Mouse (Mus musculus) kidney, embryonic 16.5 days (tissue): ENCODE measurements around the gene Mpped2. TPM values are rescaled to one million over a fixed set of nuclear protein-coding genes. Genes with fewer than 3 reads are reported as not detected.

Source experiments
- ATAC-seq: fragments of 200-750 bp; cut with Nextera tagmentation; 2 replicates; pipeline ENCODE4 v1.8.0; 2017; ENCODE audit warnings: moderate TSS enrichment; ENCODE audit not compliant: low FRiP score, low TSS enrichment
- H3K27ac ChIP-seq: fragments of 300-500 bp; sonication (generic); 2 replicates; pipeline ENCODE4 v1.5.1; 2014; ENCODE audit warnings: low read length
- H3K27me3 ChIP-seq: fragments of 300-500 bp; sonication (generic); 2 replicates; pipeline ENCODE4 v1.6.1; 2014; ENCODE audit warnings: low read length, control low read depth, mixed read lengths; ENCODE audit not compliant: insufficient read depth
- H3K36me3 ChIP-seq: fragments of 300-500 bp; sonication (generic); 2 replicates; pipeline ENCODE4 v1.6.1; 2014; ENCODE audit warnings: low read length, control low read depth, mixed read lengths; ENCODE audit not compliant: insufficient read depth
- H3K4me1 ChIP-seq: fragments of 300-500 bp; sonication (generic); 2 replicates; pipeline ENCODE4 v1.6.1; 2014; ENCODE audit warnings: low read length, control low read depth, mixed read lengths; ENCODE audit not compliant: insufficient read depth
- H3K4me2 ChIP-seq: fragments of 300-500 bp; sonication (generic); replicated peaks from 2 replicates; pipeline ENCODE4 v1.6.1; 2014; ENCODE audit warnings: low read depth, low read length
- H3K4me3 ChIP-seq: fragments of 300-500 bp; sonication (generic); 2 replicates; pipeline ENCODE4 v1.5.1; 2014; ENCODE audit warnings: mild to moderate bottlenecking, low read length
- H3K9ac ChIP-seq: fragments of 300-500 bp; sonication (generic); replicated peaks from 2 replicates; pipeline ENCODE4 v1.6.1; 2014; ENCODE audit warnings: low read length
- H3K9me3 ChIP-seq: fragments of 300-500 bp; sonication (generic); 2 replicates; pipeline ENCODE4 v1.6.1; 2016; ENCODE audit warnings: low read length, control low read depth
- whole genome bisulfite sequencing: fragments of 180-500 bp; shearing (Covaris S2); extraction: QIAGEN DNeasy Blood & Tissue Kit; methylation state at CpG from one replicate; pipeline ENCODE4 v1.1.7; 2014; 5-methylcytosine and 5-hydroxymethylcytosine counted together
- polyA plus RNA-seq: library from polyadenylated mRNA; unstranded; fragments of >200 nt; fragmentation: Nextera tagmentation; extraction: Ambion mirVana; gene quantifications from 2 replicates; pipeline ENCODE4 v1.2.1, GENCODE M21; 2015

Gene Mpped2
- polyA plus RNA-seq, 1 experiment from 2014 or later, result 28.6 TPM

GRCm38 (mm10) chr2:106754696-106755095 is 61.6 kb downstream of the Mpped2 start:
- Histone ChIP-seq H3K9me3 (no peaks in the 10 kb centered on the region), H3K4me3 (no peak overlapping the region), H3K4me2 (no peak overlapping the region), H3K27me3 (no peaks in the 10 kb centered on the region), H3K9ac (no peak overlapping the region), H3K4me1 (peaks cover 49% of the 10 kb centered on the region), H3K36me3 (no peaks in the 10 kb centered on the region), H3K27ac (no peak overlapping the region)
- 48% methylated on average over 5 of the region's 5 CpGs for WGBS
- no peak for ATAC-seq

DNA sequence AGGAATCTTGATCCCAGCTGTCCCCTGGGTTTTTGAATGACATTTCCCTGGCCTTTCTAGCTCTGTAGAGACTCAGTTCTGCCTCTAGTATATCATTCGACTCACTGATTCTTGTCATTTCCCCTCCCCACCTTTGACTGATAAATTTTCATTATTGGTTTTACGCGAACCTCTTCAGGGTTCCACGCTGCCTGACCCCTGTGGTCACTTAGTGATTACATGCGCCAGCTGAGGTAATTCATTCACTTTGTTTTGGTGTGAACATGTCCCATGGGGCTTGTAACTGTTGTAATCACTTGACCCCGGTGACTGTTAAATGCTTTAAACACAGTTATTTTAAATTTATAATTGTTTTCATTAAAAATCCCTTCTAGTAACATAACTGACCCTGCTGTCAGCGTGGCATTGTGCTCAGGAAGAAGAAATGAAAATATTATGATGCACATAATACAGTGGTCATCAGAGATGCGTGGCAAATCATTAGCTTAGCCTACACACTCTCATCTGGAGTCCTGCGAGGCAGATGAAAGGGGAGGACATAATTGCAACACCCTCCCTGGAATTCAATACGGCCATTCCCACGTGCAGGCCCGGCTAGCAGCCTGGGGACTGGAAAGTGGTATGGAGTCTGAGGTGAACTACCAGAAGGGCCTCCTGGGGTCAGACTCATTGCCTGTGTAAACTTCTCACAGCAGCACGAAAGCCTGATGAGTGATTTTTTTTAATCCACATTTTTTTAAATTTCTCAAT is 63.5 kb downstream of the Mpped2 start:
- WGBS, result 18% methylated on average over 13 of the region's 13 CpGs
- Histone ChIP-seq H3K27ac (no peak overlapping the region), H3K9me3 (no peaks in the 10 kb centered on the region), H3K4me1 (peaks cover 40% of the 10 kb centered on the region), H3K4me2 (no peak overlapping the region), H3K27me3 (no peaks in the 10 kb centered on the region), H3K4me3 (no peak overlapping the region), H3K36me3 (no peaks in the 10 kb centered on the region), H3K9ac (no peak overlapping the region)
- peak; percentile 84 for ATAC-seq

DNA sequence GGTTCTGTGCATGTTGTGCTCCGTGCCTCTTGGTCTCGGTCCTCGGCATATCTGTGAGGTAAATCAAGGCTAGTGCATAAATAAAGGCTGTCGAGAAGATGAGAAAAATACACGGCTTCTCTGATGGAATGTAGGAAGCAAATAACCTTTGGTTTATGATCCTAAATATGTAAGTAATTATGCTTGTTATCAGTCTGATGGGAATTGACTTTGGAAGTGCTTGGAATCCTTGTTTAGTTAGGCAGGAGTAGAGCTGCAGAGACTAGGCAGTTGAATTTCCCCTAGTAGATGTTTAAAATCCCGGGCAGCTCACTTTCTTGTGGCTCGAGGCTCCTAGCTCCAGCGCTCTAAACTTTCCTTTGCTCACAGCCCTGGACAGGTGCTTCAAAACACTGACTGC is 69.9 kb downstream of the Mpped2 start:
- Histone ChIP-seq H3K4me2 (no peak overlapping the region), H3K4me1 (no peaks in the 10 kb centered on the region), H3K9ac (no peak overlapping the region), H3K27me3 (no peaks in the 10 kb centered on the region), H3K27ac (no peak overlapping the region), H3K9me3 (no peaks in the 10 kb centered on the region), H3K4me3 (no peak overlapping the region), H3K36me3 (no peaks in the 10 kb centered on the region)
- no peak for ATAC-seq
- 66% methylated on average over 8 of the region's 8 CpGs for WGBS

DNA sequence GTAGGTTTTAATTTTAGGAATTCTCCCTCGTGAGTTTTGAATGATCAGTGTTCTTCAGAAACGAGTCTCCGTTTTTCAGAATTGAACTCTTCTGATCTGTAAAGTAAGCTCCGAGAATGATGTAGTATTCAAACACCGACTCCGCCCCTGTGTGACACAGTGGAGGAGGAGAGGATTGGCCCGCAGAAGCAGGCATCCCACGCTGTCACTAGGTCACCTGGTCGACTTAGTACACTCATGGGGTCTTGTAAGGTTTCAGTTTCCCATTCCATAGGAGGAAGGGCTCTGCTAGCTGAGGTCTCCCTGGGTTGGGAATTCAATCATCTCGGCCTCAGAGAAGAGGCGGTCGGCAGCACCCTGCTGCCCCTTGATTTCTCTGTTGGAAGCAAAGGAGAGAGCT is 76.2 kb downstream of the Mpped2 start:
- WGBS, result 59% methylated on average over 12 of the region's 12 CpGs

GRCm38 (mm10) chr2:106772643-106773042 is 79.6 kb downstream of the Mpped2 start:
- WGBS, result 71% methylated on average over 5 of the region's 5 CpGs
- peaks cover 24% of the 10 kb centered on the region for H3K4me1 ChIP-seq
- no peaks in the 10 kb centered on the region for H3K36me3 ChIP-seq
- H3K9me3 ChIP-seq, result no peaks in the 10 kb centered on the region
- H3K27ac ChIP-seq, result no peak overlapping the region
- no peak for ATAC-seq
- no peak overlapping the region for H3K4me3 ChIP-seq
- no peaks in the 10 kb centered on the region for H3K27me3 ChIP-seq
- no peak overlapping the region for H3K4me2 ChIP-seq
- H3K9ac ChIP-seq, result no peak overlapping the region

More for the DNA sequence above, 76.2 kb downstream of the Mpped2 start:
- Histone ChIP-seq H3K36me3 (no peaks in the 10 kb centered on the region), H3K4me2 (no peak overlapping the region), H3K9me3 (no peaks in the 10 kb centered on the region), H3K4me3 (no peak overlapping the region), H3K27ac (no peak overlapping the region), H3K27me3 (no peaks in the 10 kb centered on the region), H3K4me1 (peaks cover 4% of the 10 kb centered on the region), H3K9ac (no peak overlapping the region)
- ATAC-seq, result peak; percentile 61; the same call in 1 of the 2 replicates

DNA sequence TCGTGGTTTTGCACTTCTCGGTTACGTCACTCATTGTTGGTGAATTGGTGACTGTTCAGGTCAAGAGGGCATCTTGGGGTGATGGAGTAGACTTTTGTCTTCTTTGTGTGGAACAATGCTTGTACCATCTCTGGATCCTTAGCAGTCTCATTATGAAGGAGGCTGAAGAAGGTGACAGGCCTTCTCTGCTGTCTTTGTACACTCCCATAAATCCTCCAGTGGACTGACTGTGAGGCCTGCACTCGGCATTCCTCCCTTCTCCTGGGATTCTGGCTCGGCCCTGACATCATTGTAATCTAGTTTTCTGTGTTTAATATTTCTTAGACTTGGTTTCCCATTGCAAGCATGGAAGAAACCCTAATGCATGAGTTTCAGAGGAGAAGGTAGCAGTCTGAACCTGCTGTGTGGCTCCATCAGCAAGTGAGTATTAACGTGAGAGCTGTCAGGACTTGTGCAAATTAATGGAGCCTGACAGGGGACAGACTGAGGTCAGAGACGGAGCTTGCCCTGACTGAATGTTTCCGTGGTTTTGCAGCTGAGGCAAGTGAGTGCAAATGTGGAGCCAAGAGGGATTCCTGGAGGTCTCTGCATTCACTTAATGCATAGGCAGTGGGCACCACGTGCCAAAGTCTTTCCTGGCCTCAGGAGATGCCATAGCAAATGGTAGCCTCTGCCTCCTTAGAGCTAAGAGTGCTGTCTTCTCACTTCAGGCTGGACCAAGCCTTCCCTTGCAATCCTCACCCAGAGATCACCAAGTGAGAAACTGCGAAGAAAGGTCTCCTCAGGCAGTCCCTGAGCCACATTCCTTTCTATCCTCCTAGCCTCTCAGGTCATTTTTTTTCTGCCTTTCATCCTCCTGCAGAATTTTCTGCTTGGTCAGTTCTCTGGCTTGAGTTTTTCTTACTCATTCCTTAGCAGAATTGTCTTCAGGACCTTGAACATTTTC is 81.5 kb downstream of the Mpped2 start:
- 28% methylated on average over 10 of the region's 10 CpGs for WGBS
- H3K27ac ChIP-seq, result peak overlapping the region; percentile 81

DNA sequence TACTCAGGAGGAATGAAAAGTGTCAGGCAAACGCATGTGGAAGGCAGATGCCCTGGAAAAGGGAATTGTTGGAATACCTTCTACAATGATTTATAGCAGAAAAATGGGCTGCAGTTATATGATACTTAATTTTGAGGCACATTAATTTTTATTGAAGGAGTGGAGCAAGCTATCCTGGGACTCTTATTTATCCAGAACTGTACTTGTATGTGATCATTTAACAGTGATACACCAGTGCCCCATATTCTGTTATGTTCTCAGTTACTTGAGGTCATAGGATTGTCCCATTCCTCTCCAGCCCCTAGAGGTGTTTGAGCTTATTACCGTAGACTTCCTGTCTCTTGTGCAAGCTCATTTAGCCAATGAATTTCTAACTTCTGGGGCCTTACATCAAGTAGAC is 82.9 kb downstream of the Mpped2 start:
- ATAC-seq, result no peak
- Histone ChIP-seq H3K9ac (no peak overlapping the region), H3K4me2 (no peak overlapping the region), H3K27ac (no peak overlapping the region), H3K36me3 (no peaks in the 10 kb centered on the region), H3K4me3 (no peak overlapping the region), H3K9me3 (no peaks in the 10 kb centered on the region), H3K4me1 (peaks cover 24% of the 10 kb centered on the region), H3K27me3 (no peaks in the 10 kb centered on the region; the same call in 1 of the 2 replicates)
- 51% methylated on average over 2 of the region's 2 CpGs for WGBS

More for the DNA sequence above, 81.5 kb downstream of the Mpped2 start:
- Histone ChIP-seq H3K4me3 (no peak overlapping the region), H3K27me3 (no peaks in the 10 kb centered on the region), H3K4me1 (peaks cover 24% of the 10 kb centered on the region), H3K9me3 (no peaks in the 10 kb centered on the region), H3K36me3 (no peaks in the 10 kb centered on the region), H3K9ac (no peak overlapping the region), H3K4me2 (no peak overlapping the region)
- peak; percentile 92 for ATAC-seq

GRCm38 (mm10) chr2:106778861-106779516 is 85.9 kb downstream of the Mpped2 start:
- WGBS, result 82% methylated on average over 7 of the region's 7 CpGs
- H3K9ac ChIP-seq, result no peak overlapping the region
- H3K4me3 ChIP-seq, result no peak overlapping the region
- no peak overlapping the region for H3K4me2 ChIP-seq
- H3K4me1 ChIP-seq, result peaks cover 35% of the 10 kb centered on the region
- H3K9me3 ChIP-seq, result no peaks in the 10 kb centered on the region
- H3K27ac ChIP-seq, result no peak overlapping the region
- no peak for ATAC-seq
- no peaks in the 10 kb centered on the region for H3K36me3 ChIP-seq
- no peaks in the 10 kb centered on the region; the same call in 1 of the 2 replicates for H3K27me3 ChIP-seq

GRCm38 (mm10) chr2:106781181-106782179 is 88.4 kb downstream of the Mpped2 start:
- Histone ChIP-seq H3K4me3 (no peak overlapping the region), H3K4me2 (no peak overlapping the region), H3K9me3 (no peaks in the 10 kb centered on the region), H3K27ac (no peak overlapping the region), H3K36me3 (no peaks in the 10 kb centered on the region), H3K4me1 (peaks cover 12% of the 10 kb centered on the region; the same call in 1 of the 2 replicates), H3K27me3 (no peaks in the 10 kb centered on the region; the same call in 1 of the 2 replicates), H3K9ac (no peak overlapping the region)
- ATAC-seq, result no peak
- 91% methylated on average over 26 of the region's 26 CpGs for WGBS
